Mouse (Mus musculus): ENCODE data around the gene Sec1. TPM values are rescaled to one million over a fixed set of nuclear protein-coding genes. Genes with fewer than 3 reads are reported as not detected.
A peak's percentile ranks its signal among the peaks of the same experiment; 100 is the strongest.

Gene Sec1
- polyA plus RNA-seq, 1 experiment from 2014 or later = 0.40 TPM

- Histone ChIP-seq H3K9me3 (ENCODE audit: control insufficient read depth, low read length) (no peaks in the 10 kb centered on the region), H3K27me3 (ENCODE audit: control insufficient read depth, insufficient read depth, low read length) (no peaks in the 10 kb centered on the region), H3K4me2 (replicated peaks) (peak overlapping the region; percentile 91; the same call in 1 of the 2 replicates), H3K9ac (peak overlapping the region; percentile 88; the same call in 1 of the 2 replicates), H3K4me1 (replicated peaks; ENCODE audit: control insufficient read depth, insufficient read depth, low read length) (peaks cover 31% of the 10 kb centered on the region), H3K4me3 (replicated peaks; ENCODE audit: low read length) (no peak overlapping the region), H3K27ac (no peak overlapping the region), H3K36me3 (replicated peaks; ENCODE audit: control insufficient read depth, insufficient read depth) (peaks cover 58% of the 10 kb centered on the region)
- 91% methylated on average over 15 of the region's 16 CpGs for WGBS
- ATAC-seq (ENCODE audit: low FRiP score) = no peak
- no peak for DNase-seq (ENCODE audit: low spot score)
Observed at GRCm38 (mm10) chr7:45719738-45720412, 25.7 kb upstream of the Sec1 start.

GRCm38 (mm10) chr7:45719180-45719579 is 25.0 kb upstream of the Sec1 start:
- peaks cover 36% of the 10 kb centered on the region for H3K4me1 ChIP-seq (replicated peaks; ENCODE audit: control insufficient read depth, insufficient read depth, low read length)
- H3K36me3 ChIP-seq (replicated peaks; ENCODE audit: control insufficient read depth, insufficient read depth) = peaks cover 52% of the 10 kb centered on the region

DNA sequence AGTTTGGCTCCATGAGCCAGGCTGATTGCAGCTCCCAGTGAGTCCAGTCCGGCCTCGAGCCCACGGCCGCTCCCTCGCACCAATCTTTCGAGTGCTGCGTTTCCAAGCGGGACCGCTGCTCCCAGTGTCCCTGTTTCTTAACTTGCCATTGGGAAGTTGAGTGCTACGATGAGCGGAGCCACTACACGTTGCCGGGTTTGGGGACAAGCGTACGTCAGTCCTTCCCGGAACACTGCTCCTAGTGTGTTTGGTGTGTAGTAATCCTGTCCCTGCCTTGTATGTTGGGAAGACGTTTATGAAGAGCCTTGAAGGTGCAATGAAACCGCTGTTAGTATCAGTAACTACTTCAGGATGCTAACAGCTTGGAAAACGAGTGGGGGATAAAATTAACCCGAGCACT is 24.1 kb upstream of the Sec1 start:
- Histone ChIP-seq H3K36me3 (replicated peaks; ENCODE audit: control insufficient read depth, insufficient read depth) (peaks cover 45% of the 10 kb centered on the region), H3K4me1 (replicated peaks; ENCODE audit: control insufficient read depth, insufficient read depth, low read length) (peaks cover 38% of the 10 kb centered on the region), H3K9ac (peak overlapping the region; percentile 88), H3K27me3 (ENCODE audit: control insufficient read depth, insufficient read depth, low read length) (no peaks in the 10 kb centered on the region), H3K27ac (peak overlapping the region; percentile 93), H3K4me2 (replicated peaks) (peak overlapping the region; percentile 91), H3K9me3 (ENCODE audit: control insufficient read depth, low read length) (no peaks in the 10 kb centered on the region), H3K4me3 (replicated peaks; ENCODE audit: low read length) (peak overlapping the region; percentile 75)
- DNase-seq (ENCODE audit: low spot score) = no peak
- under 1% methylated on average over 20 of the region's 20 CpGs for WGBS
- no peak for ATAC-seq (ENCODE audit: low FRiP score)

More at GRCm38 (mm10) chr7:45719180-45719579, 25.0 kb upstream of the Sec1 start:
- DNase-seq (ENCODE audit: low spot score) = no peak
- peak overlapping the region; percentile 75 for H3K4me3 ChIP-seq (replicated peaks; ENCODE audit: low read length)
- peak overlapping the region; percentile 88 for H3K9ac ChIP-seq
- peak overlapping the region; percentile 91 for H3K4me2 ChIP-seq (replicated peaks)
- no peak overlapping the region for H3K27ac ChIP-seq
- 87% methylated on average over 10 of the region's 10 CpGs for WGBS
- H3K27me3 ChIP-seq (ENCODE audit: control insufficient read depth, insufficient read depth, low read length) = no peaks in the 10 kb centered on the region
- no peak for ATAC-seq (ENCODE audit: low FRiP score)
- H3K9me3 ChIP-seq (ENCODE audit: control insufficient read depth, low read length) = no peaks in the 10 kb centered on the region

DNA sequence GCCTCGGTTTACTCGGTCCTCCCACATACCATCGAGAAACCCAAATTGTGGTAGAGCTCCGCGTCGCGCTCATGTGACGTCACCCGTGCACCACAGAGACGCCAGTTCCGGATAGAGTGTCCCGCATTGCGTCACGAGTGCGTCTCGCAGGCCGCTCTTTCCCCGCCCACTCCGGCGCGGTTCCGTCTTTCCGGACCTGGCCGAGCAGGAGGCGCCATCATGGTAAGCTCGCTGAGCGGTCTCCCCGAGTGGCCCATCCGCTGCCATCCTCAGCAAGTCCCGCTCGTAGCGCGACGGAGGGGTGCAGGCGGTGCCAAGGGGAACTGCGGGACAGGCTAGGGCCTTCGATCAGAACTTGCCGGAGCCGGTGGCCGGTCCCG is 23.7 kb upstream of the Sec1 start, which contains the start of gene Sphk2:
Sphk2 (minus strand) TSS at position 85 of the 380 bp plus-strand sequence.
- peaks cover 38% of the 10 kb centered on the region for H3K4me1 ChIP-seq (replicated peaks; ENCODE audit: control insufficient read depth, insufficient read depth, low read length)
- H3K4me2 ChIP-seq (replicated peaks) = peak within 1 kb of the TSS; percentile 91
- no peaks in the 10 kb centered on the region for H3K27me3 ChIP-seq (ENCODE audit: control insufficient read depth, insufficient read depth, low read length)
- WGBS = under 1% methylated on average over 37 of the region's 41 CpGs
- DNase-seq (ENCODE audit: low spot score) = peak; percentile 100
- peak within 1 kb of the TSS; percentile 93 for H3K27ac ChIP-seq
- no peaks in the 10 kb centered on the region for H3K9me3 ChIP-seq (ENCODE audit: control insufficient read depth, low read length)
- peak within 1 kb of the TSS; percentile 75 for H3K4me3 ChIP-seq (replicated peaks; ENCODE audit: low read length)
- H3K36me3 ChIP-seq (replicated peaks; ENCODE audit: control insufficient read depth, insufficient read depth) = peaks cover 45% of the 10 kb centered on the region
- peak within 1 kb of the TSS; percentile 88 for H3K9ac ChIP-seq
- ATAC-seq (ENCODE audit: low FRiP score) = peak; percentile 79

- WGBS = 11% methylated on average over 31 of the region's 31 CpGs
- 0 out of 2 replicates have a peak, but pooled peaks have one; percentile 17 for ATAC-seq (ENCODE audit: low FRiP score)
- Histone ChIP-seq H3K27me3 (ENCODE audit: control insufficient read depth, insufficient read depth, low read length) (no peaks in the 10 kb centered on the region), H3K36me3 (replicated peaks; ENCODE audit: control insufficient read depth, insufficient read depth) (peaks cover 45% of the 10 kb centered on the region), H3K9me3 (ENCODE audit: control insufficient read depth, low read length) (no peaks in the 10 kb centered on the region), H3K4me3 (replicated peaks; ENCODE audit: low read length) (peak overlapping the region; percentile 75), H3K27ac (peak overlapping the region; percentile 93), H3K9ac (peak overlapping the region; percentile 86), H3K4me1 (replicated peaks; ENCODE audit: control insufficient read depth, insufficient read depth, low read length) (peaks cover 38% of the 10 kb centered on the region), H3K4me2 (replicated peaks) (peak overlapping the region; percentile 64)
- DNase-seq (ENCODE audit: low spot score) = no peak
Observed at GRCm38 (mm10) chr7:45716952-45717917, 23.0 kb upstream of the Sec1 start.

DNA sequence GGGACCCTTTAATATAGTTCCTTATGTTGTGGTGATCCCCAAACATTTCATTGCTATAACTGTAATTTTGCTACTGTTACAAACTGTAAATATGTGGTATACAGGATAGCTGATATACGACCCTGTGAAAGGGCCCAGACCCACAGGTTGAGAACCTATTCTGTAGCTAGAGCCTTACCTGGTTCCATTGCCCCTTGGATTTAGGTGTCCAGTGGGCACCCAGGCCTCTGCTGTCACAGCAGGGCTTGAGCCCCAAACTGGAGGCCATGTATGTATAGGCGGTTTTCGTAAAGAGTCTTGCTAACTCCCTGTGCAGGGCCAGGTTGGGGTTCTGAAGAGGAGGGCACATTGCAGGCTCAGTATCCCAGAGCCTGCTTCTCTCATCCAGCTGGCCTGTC is 22.3 kb upstream of the Sec1 start:
- 0 out of 2 replicates have a peak overlapping the region, but pooled peaks have one; percentile 75 for H3K4me3 ChIP-seq (replicated peaks; ENCODE audit: low read length)
- peaks cover 45% of the 10 kb centered on the region for H3K36me3 ChIP-seq (replicated peaks; ENCODE audit: control insufficient read depth, insufficient read depth)
- H3K9ac ChIP-seq = no peak overlapping the region
- no peaks in the 10 kb centered on the region for H3K27me3 ChIP-seq (ENCODE audit: control insufficient read depth, insufficient read depth, low read length)
- peaks cover 38% of the 10 kb centered on the region for H3K4me1 ChIP-seq (replicated peaks; ENCODE audit: control insufficient read depth, insufficient read depth, low read length)
- no peaks in the 10 kb centered on the region for H3K9me3 ChIP-seq (ENCODE audit: control insufficient read depth, low read length)
- H3K4me2 ChIP-seq (replicated peaks) = peak overlapping the region; percentile 64
- WGBS = 91% methylated on average over 3 of the region's 3 CpGs
- ATAC-seq (ENCODE audit: low FRiP score) (no peak), DNase-seq (ENCODE audit: low spot score) (no peak)
- H3K27ac ChIP-seq = no peak overlapping the region

- no peak for DNase-seq (ENCODE audit: low spot score)
- Histone ChIP-seq H3K9ac (peak overlapping the region; percentile 21; the same call in 1 of the 2 replicates), H3K4me1 (replicated peaks; ENCODE audit: control insufficient read depth, insufficient read depth, low read length) (peaks cover 38% of the 10 kb centered on the region), H3K4me2 (replicated peaks) (peak overlapping the region; percentile 64), H3K36me3 (replicated peaks; ENCODE audit: control insufficient read depth, insufficient read depth) (peaks cover 45% of the 10 kb centered on the region), H3K27me3 (ENCODE audit: control insufficient read depth, insufficient read depth, low read length) (no peaks in the 10 kb centered on the region), H3K9me3 (ENCODE audit: control insufficient read depth, low read length) (no peaks in the 10 kb centered on the region), H3K27ac (peak overlapping the region; percentile 54; the same call in 1 of the 2 replicates), H3K4me3 (replicated peaks; ENCODE audit: low read length) (peak overlapping the region; percentile 56)
- no peak for ATAC-seq (ENCODE audit: low FRiP score)
- 87% methylated on average over 19 of the region's 19 CpGs for WGBS
Observed at GRCm38 (mm10) chr7:45715741-45716459, 21.7 kb upstream of the Sec1 start.

GRCm38 (mm10) chr7:45715090-45715708 is 21.0 kb upstream of the Sec1 start, which contains the start of gene Rpl18:
Gene Rpl18, plus strand, starts transcription at chr7:45715457.
- Histone ChIP-seq H3K27ac (peak within 1 kb of the TSS; percentile 54; the same call in 1 of the 2 replicates), H3K9ac (peak within 1 kb of the TSS; percentile 64), H3K4me1 (replicated peaks; ENCODE audit: control insufficient read depth, insufficient read depth, low read length) (peaks cover 38% of the 10 kb centered on the region), H3K9me3 (ENCODE audit: control insufficient read depth, low read length) (no peaks in the 10 kb centered on the region), H3K4me2 (replicated peaks) (peak within 1 kb of the TSS; percentile 64), H3K36me3 (replicated peaks; ENCODE audit: control insufficient read depth, insufficient read depth) (peaks cover 45% of the 10 kb centered on the region), H3K27me3 (ENCODE audit: control insufficient read depth, insufficient read depth, low read length) (no peaks in the 10 kb centered on the region), H3K4me3 (replicated peaks; ENCODE audit: low read length) (peak within 1 kb of the TSS; percentile 56)
- ATAC-seq (ENCODE audit: low FRiP score) (peak; percentile 92), DNase-seq (ENCODE audit: low spot score) (peak; percentile 96)
- WGBS = 7% methylated on average over 34 of the region's 34 CpGs
